Mouse (Mus musculus): ENCODE measurements around the gene Traf2.
A peak's percentile ranks its signal among the peaks of the same experiment; 100 is the strongest.

DNA sequence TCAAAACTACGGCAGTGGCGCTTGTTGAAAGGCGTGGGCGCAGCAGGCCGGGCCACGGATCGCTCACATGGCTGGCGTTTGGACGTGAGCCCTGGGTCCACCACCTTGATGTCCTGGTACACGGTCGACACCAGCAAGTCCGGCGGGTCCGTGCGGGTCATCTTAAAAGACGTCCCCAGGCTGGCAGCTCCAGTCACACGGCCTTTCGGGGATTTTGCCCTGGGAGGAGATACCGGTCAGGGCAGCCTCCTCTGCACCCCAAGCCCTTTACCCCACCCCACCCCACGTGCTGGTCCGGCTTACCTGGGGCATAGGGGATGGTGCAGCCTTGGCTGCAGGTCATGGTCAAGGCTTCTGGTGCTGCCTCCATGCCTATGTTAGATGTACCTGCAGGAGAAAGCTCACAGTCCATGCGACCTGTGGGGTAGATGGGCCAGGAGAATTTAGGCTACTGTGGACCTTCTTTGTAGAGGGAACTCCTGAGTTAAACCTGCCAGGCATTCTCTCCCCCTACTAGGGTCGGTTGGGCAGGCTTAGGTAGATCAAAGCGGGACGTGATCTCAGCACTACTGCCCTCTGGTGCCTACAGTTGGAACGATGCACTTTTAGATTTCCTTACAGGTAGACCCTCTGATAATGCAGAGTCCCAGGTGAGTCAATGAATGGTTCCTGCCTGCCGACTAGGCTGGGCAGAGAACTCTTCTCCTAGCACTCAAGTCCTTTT is 33.2 kb upstream of the Traf2 start:
- TF ChIP-seq CTCF (IDR thresholded peaks at IDR 0.05; ENCODE audit: low read depth) (peak; percentile 61), EP300 (IDR thresholded peaks at IDR 0.05; ENCODE audit: low read depth) (no peak)

Data from liver, postnatal 0 days (tissue).